Mouse (Mus musculus) neural tube, embryonic 10.5 days (tissue): ENCODE results near the gene Zpld1.

ENCODE experiments used
- DNase-seq: peaks from one replicate; pipeline ENCODE4 v3.0.0-alpha.2; 2017; ENCODE audit warnings: low spot score; ENCODE audit errors: extremely low spot score

Gene Zpld1

DNA sequence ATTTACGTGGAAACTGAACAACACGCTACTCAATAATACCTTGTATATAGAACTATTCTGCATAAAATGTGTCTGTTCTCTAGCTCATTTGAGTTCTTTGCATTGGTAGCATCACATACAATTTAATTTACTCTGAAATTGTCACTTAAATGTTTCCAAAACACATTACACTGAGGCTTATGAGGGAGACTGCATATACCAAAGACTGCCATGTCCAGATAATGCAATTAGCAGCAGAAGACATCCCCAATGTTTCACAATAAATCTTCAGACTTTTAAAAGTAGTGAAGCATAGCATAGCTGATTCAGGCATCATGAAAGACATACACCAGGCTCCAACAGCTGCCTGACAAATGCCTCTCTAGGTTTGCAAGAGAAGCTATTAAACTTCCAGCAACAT lies at the start of gene Zpld1:
Zpld1 (minus strand) TSS at position 101 of the 400 bp plus-strand sequence.
- DNase-seq = no peak

DNA sequence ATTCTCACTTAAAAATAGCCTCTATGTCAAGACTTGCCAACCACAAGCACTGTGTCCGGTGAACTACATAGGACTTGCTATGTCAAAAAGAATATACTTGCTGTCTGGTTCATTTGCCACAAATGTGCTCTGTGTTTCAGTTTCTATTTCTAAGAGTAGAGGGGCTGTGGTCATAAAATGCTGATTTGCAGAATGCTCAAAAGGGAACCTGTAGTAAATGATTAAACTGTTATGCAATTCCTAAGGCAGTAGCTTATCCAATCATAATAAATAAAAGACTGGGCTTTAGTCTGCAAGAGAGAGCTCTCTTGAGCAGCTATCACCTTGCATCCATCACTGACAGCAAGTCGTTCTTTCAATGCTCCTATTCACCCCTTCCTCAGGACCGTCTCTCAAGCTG lies 47.9 kb upstream of the Zpld1 start:
- DNase-seq = no peak

DNA sequence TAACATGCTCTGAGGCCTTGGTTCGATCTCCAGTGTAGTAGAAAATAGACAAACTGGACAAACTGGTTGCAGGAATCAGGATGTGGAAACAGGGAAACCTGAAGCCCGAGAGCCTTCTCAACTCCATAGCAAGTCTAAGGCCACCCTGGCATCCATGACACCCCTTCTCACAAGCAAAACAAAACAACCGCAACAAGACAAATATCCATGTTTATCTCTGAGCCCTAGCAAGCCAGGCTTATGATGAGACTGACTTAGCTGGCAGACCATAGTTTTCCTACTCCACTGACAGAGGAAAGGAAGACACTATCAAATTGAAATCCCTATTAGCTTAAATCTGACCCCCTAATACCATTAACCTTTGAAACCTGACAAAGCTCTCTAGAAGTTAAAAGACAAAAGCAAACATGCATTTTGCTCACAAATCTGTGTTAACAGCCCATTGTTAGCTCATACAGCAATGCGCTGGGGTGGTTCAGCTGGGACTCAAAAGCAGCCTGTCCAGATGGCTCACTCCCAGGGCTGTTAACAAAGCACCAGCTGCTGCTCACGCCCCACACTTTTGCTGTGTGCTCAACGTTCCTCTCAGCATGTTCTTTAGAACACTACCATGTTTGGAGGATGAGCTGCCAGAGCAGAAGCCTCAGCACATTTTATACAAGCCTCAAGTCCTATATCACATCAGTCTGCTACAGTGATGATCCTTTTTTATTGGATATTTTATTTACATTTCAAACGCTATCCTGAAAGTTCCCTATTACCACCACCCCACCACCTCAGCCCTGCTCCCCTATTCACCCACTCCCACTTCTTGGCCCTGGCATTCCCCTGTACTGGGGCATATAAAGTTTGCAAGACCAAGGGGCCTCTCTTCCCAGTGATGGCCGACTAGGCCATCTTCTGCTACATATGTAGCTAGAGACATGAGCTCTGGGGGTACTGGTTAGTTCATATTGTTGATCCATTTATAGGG lies 24.0 kb upstream of the Zpld1 start:
- DNase-seq = peak; percentile 21

DNA sequence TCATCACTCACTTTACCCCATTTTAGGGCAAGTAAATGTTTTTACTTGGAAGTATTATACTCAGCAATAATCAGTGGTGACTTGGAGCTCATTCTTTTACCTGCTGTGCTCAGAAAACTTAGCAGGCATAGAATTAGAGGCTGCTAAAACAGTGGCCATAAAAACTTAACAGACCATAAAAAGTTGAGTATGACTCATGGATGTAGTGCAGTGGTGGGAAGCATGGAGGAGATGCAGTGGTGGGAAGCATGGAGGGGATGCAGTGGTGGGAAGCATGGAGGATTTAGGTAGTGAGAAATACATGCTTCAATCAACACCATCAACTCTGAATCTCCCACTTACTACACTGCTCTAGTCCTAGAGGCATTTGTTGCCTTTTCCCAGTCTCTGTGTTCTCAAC lies 19.2 kb upstream of the Zpld1 start:
- DNase-seq = no peak

DNA sequence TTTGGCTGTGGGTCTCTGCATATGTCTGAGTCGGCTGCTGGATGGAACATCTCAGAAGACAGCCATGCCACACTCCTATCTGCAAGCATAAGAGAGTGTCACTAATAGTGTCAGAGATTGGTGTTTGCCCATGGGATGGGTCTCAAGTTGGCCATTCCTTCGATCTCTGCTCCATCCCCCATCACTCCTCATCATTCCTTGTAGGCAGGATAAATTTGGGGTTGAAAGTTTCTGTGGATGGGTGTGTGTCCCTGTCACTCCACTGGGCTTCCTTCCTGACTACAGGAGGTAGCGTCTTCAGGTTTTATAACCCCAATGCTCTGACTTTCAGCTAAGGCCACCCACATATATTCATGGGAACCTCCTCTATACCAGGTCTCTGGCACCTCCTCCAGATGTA lies 14.3 kb upstream of the Zpld1 start:
- no peak for DNase-seq

DNA sequence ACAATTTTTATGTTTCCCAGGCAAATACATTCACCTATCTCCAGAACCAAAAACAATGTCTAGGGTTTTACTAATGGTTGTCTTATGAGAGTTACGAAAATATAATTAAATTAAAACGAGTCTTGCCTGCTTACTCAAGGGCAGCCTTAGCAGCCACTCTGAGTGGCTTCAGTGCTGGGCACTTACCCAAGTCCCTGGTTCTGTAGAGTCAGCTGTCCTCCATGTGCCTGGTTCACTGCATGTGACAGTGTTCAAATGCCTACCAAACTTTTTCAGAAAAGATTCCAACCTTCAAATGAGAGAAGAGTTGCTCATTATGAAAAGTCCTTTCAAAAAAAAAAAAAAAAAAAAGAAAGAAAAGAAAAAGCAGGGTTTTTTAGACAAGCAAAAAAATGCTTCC lies 15.1 kb downstream of the Zpld1 start:
- DNase-seq = no peak

DNA sequence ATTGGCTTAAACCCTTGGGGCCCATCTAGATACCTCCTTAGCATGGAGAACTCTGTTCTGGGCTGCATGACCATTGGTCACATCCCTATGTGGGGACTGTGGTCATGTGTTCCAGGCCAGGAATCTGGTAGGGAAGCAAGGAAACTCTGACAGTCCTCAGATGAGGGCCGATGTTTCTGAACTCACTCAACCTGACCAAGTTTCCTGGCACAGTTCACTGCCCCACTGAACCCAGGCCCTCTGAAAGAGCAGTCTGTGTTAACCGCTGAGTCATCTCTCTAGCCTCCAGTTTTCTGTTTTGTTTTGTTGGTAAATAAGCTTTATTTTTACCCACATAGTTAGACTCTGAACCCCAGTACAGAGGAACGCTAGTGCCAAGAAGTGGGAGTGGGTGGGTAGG lies 20.3 kb downstream of the Zpld1 start:
- DNase-seq = no peak

DNA sequence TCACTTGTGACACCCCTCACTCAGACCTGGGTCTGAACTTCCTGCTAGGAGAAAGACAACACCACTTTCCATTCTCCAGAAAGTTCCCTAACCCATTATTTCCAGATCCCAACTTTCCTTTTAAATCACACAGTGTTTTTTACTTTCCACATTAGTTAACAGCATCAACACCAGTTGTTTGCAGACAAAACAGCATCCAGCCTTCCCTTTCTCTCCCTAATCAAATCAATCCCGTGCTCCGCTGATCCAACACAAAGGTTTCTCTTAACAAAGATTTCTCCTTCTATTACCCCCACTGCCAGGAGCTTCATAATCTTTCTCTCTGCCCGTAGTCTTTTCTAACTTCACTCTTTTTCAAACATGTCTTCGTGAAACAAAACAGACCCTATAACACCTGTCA lies 32.5 kb downstream of the Zpld1 start:
- DNase-seq = no peak

DNA sequence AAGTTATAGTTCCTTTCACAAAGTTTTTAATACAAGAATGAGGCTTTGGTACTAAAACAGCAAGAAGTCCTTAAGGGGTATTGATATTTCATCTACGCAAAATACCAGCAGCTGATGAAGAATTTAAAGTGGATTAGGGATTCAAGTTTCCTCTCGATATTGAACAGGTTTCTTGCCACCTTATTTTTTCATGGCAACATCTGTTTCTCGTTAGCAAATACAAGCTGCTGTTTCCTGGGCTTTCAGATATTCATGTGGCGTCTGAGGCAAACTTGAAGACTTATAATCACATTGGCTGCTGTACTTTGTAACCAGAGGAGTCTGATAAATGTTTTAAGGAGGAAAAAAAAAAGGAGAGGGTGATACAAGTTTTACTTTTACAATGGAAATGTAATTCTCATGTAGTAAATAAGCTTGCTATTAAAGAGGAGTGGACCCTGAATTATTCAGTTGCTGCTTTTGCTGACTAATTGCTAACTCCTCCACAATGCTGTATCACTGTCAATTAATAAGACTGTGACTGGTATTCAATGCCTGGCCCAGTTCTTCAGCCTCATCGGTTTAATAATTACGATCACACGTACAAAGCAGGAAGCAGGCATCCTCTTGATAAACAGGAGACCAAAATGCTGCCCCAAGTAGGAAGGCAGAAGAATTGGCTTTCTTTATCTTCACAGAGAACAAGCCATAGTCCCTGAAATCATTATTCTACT lies 36.8 kb downstream of the Zpld1 start:
- no peak for DNase-seq

DNA sequence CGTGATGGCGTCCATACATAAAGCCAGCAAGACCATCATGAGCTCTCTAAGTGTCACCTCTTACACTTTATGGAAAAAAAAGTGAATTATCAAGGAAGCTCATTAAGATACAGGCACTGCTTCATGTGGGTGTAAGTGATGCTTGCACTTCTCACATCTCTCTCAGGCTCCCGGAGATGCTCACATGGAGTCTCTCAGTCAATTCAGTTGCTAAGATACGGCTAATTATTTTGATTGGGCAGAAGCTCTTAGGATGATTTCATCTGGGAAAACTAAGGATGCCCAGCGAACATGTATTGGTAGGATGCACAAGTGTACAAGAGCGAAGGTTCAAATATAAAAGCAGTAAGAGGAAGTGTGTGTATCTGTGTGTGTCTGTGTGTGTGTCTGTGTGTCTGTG lies 38.1 kb downstream of the Zpld1 start:
- DNase-seq = no peak

DNA sequence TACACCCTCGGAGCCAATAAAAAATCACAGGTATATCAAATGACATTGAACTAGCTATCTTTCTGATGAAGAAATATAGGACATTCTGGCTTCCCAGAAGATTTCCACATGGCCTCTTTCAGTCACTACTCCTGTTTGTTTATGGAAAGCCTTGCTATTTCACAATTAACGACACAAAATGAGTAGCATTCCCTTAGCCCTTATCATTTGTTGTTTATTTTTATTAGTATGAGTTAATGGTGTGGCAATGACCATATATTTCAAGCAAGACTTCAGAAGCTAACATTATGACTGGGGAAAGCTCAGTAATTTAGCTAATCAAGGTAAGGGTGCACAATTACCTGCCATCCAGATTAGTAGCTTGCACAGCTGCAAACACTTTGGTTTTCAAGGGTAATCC lies 56.8 kb downstream of the Zpld1 start:
- no peak for DNase-seq

DNA sequence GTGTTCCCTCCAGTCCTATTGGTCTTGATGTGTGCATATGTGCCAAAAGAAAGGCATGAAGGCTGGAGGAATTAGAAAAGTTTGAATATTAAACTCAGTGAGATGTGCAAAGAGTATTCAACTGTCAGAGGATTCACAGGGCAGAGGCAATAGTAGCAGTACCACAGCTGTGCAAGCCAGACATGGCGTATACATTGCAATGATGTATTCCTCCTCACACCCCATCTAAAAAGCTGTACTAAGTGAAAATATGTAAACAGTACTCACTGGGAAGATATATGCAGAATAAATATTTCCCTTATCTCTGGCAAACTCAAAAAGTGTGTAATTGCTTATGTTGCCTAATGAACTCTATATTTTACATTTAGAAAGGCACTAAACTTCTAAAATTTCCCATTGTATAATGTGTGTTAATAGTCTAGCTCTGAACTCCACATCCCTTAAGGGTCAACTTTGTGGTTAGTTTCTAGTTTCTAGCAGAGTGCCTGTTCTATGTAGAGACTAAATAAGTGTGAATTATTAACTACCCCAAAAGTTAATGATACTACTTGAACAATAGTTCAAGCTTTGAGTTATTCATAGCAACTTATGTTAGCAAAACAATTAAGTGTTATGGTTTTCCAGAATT lies 68.7 kb downstream of the Zpld1 start:
- DNase-seq = no peak

DNA sequence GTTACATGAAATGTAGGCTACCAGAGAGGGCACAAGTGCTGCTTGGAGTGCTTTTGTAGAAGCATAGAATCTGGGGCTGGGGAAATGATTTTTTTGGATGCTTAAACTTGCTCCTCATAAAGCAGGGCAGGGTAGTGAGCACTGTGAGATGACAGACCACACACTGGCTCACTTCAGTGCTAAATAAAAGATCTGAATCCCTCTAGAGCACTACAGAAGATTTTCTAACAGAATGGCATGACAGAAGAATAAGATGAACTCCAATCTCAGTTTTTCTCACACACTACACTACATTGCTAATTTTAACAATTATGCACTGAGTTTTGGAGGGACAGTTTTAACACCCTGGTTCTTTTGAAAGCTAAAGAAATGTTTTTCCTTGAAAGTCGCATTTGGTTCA lies 93.8 kb downstream of the Zpld1 start:
- DNase-seq = no peak

DNA sequence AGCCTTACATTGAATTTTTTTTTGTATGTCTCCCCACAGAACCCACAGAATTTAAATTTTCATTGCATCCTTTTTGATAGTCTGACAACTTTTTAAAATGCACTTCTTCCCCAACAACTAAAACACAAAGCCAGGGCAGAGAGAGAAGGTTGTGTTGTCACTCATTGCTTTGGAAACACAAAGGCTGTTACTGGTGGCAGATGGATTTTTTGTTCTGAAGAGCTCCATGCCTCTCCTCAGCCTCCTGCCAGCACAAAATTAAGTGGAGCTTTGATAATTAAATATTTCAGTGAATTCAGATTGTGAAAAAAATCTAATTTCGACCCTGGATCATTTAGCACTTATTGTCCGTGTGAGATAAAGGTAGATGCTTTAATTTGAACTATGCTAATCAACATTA lies 107.4 kb downstream of the Zpld1 start:
- no peak for DNase-seq

DNA sequence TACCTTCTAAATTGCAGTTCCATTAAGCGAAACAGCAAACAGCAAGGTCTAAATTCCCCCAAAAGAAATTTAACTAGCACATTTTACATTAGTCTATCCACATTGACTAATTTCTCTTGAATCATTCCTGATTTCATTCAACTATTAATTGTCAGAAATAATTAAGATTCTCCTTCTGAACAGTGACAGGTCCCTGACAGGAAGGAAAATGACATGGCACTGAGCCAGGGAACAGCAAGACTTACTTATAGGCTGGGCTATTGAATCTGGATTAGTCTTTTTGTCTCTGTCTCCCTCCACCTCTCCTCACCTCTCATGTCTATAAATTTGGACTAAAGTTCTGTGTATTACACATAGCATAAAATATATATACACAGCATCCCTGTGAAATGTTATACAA lies 112.4 kb downstream of the Zpld1 start:
- no peak for DNase-seq
